Mouse (Mus musculus) urinary bladder, postnatal 10 days (tissue): ENCODE results near the gene G3bp1.
A peak's percentile ranks its signal among the peaks of the same experiment; 100 is the strongest.

Experiments used
- DNase-seq: peaks from one replicate; pipeline ENCODE4 v3.0.0; 2022; ENCODE audit warnings: low spot score

Gene G3bp1

GRCm38 (mm10) chr11:55469048-55469843 is at the start of gene G3bp1:
Gene G3bp1 (plus strand): TSS chr11:55469685.
- DNase-seq = peak; percentile 97

GRCm38 (mm10) chr11:55422978-55423377 is 46.5 kb upstream of the G3bp1 start, which contains the start of gene Sparc:
Gene Sparc (minus strand): TSS chr11:55423183.
- no peak for DNase-seq

GRCm38 (mm10) chr11:55423756-55424155 is 45.7 kb upstream of the G3bp1 start:
- DNase-seq = no peak

- no peak for DNase-seq
Measured at GRCm38 (mm10) chr11:55424746-55425360, 44.6 kb upstream of the G3bp1 start.

GRCm38 (mm10) chr11:55428186-55429012 is 41.1 kb upstream of the G3bp1 start:
- peak; percentile 59 for DNase-seq

GRCm38 (mm10) chr11:55429973-55430372 is 39.5 kb upstream of the G3bp1 start:
- no peak for DNase-seq

- DNase-seq = no peak
Measured at GRCm38 (mm10) chr11:55432981-55433380, 36.5 kb upstream of the G3bp1 start.

- no peak for DNase-seq
Measured at GRCm38 (mm10) chr11:55436089-55436488, 33.4 kb upstream of the G3bp1 start.

GRCm38 (mm10) chr11:55438031-55438430 is 31.5 kb upstream of the G3bp1 start:
- no peak for DNase-seq

- no peak for DNase-seq
Measured at GRCm38 (mm10) chr11:55439718-55440117, 29.8 kb upstream of the G3bp1 start.

- DNase-seq = no peak
Measured at GRCm38 (mm10) chr11:55444772-55445171, 24.7 kb upstream of the G3bp1 start.

- peak; percentile 65 for DNase-seq
Measured at GRCm38 (mm10) chr11:55446579-55446978, 22.9 kb upstream of the G3bp1 start.

- DNase-seq = no peak
Measured at GRCm38 (mm10) chr11:55449531-55449930, 20.0 kb upstream of the G3bp1 start.

GRCm38 (mm10) chr11:55450311-55450710 is 19.2 kb upstream of the G3bp1 start:
- DNase-seq = no peak

GRCm38 (mm10) chr11:55453640-55454039 is 15.8 kb upstream of the G3bp1 start:
- DNase-seq = no peak

GRCm38 (mm10) chr11:55455166-55455565 is 14.3 kb upstream of the G3bp1 start:
- no peak for DNase-seq

GRCm38 (mm10) chr11:55458501-55458900 is 11.0 kb upstream of the G3bp1 start:
- no peak for DNase-seq

- no peak for DNase-seq
Measured at GRCm38 (mm10) chr11:55459850-55460558, 9.5 kb upstream of the G3bp1 start.

- DNase-seq = no peak
Measured at GRCm38 (mm10) chr11:55460559-55461018, 8.9 kb upstream of the G3bp1 start.

- peak; percentile 77 for DNase-seq
Measured at GRCm38 (mm10) chr11:55461019-55461645, 8.4 kb upstream of the G3bp1 start, which contains the start of gene Atox1. Gene Atox1 (minus strand): TSS chr11:55461239.

GRCm38 (mm10) chr11:55462149-55462548 is 7.3 kb upstream of the G3bp1 start:
- DNase-seq = no peak
